Mouse (Mus musculus) midbrain, postnatal 0 days (tissue): ENCODE data around the gene Il11ra2. TPM values are rescaled to one million over a fixed set of nuclear protein-coding genes. Genes with fewer than 3 reads are reported as not detected.
"Not testable (repeated sequence)": the region's sequence is repeated elsewhere in the genome, so short reads cannot be mapped to it uniquely, and the experiment has no call there.

Experiments used
- ATAC-seq: fragments of 200-750 bp; cut with Nextera tagmentation; 2 replicates; pipeline ENCODE4 v1.8.0; 2017; ENCODE audit warnings: moderate number of reproducible peaks, mild to moderate bottlenecking, moderate TSS enrichment, moderate library complexity; ENCODE audit not compliant: low FRiP score
- DNase-seq: peaks from one replicate; pipeline ENCODE4 v3.0.0-alpha.2; 2015; ENCODE audit warnings: low spot score
- H3K27ac ChIP-seq: fragments of 300-500 bp; sonication (generic); 2 replicates; pipeline ENCODE4 v1.5.1; 2014; ENCODE audit warnings: low read depth, mild to moderate bottlenecking, low read length, mixed read lengths
- H3K27me3 ChIP-seq: fragments of 300-500 bp; sonication (generic); 2 replicates; pipeline ENCODE4 v1.6.1; 2014; ENCODE audit warnings: low read length, control low read depth, mixed read lengths; ENCODE audit not compliant: insufficient read depth
- H3K36me3 ChIP-seq: fragments of 300-500 bp; sonication (generic); 2 replicates; pipeline ENCODE4 v1.6.1; 2014; ENCODE audit warnings: low read length, control low read depth, mixed read lengths; ENCODE audit not compliant: insufficient read depth
- H3K4me1 ChIP-seq: fragments of 300-500 bp; sonication (generic); 2 replicates; pipeline ENCODE4 v1.6.1; 2014; ENCODE audit warnings: mild to moderate bottlenecking, control low read depth, antibody characterized with exemption, low read length, mixed read lengths; ENCODE audit not compliant: insufficient read depth
- H3K4me2 ChIP-seq: fragments of 300-500 bp; sonication (generic); 2 replicates; pipeline ENCODE4 v1.6.1; 2014; ENCODE audit warnings: low read depth, mild to moderate bottlenecking, low read length, mixed read lengths; ENCODE audit not compliant: poor library complexity, severe bottlenecking
- H3K4me3 ChIP-seq: fragments of 300-500 bp; sonication (generic); 2 replicates; pipeline ENCODE4 v1.5.1; 2014; ENCODE audit warnings: low read depth, mild to moderate bottlenecking, low read length, moderate library complexity
- H3K9ac ChIP-seq: fragments of 300-500 bp; sonication (generic); replicated peaks from 2 replicates; pipeline ENCODE4 v1.6.1; 2014; ENCODE audit warnings: mild to moderate bottlenecking, low read length, moderate library complexity, mixed read lengths; ENCODE audit not compliant: poor library complexity, severe bottlenecking
- H3K9me3 ChIP-seq: fragments of 300-500 bp; sonication (generic); 2 replicates; pipeline ENCODE4 v1.6.1; 2016; ENCODE audit warnings: low read length, control low read depth
- WGBS: fragments of 180-500 bp; shearing (Covaris S2); extraction: QIAGEN DNeasy Blood & Tissue Kit; methylation state at CpG from one replicate; pipeline ENCODE4 v1.1.7; 2014; 5-methylcytosine and 5-hydroxymethylcytosine counted together
- polyA plus RNA-seq: library from polyadenylated mRNA; unstranded; fragments of >200 nt; fragmentation: Nextera tagmentation; extraction: Ambion mirVana; gene quantifications from 2 replicates; pipeline ENCODE4 v1.2.1, GENCODE M21; 2015
- total RNA-seq: library from RNA; depleted of rRNA; stranded (reverse); fragments of >200 nt; gene quantifications from 2 replicates; pipeline ENCODE4 v1.2.3, GENCODE M21; 2014; rRNA removed

Gene Il11ra2
- total and polyA plus RNA-seq, 2 experiments from 2014 or later = 0.27 TPM; not detected in 1

DNA sequence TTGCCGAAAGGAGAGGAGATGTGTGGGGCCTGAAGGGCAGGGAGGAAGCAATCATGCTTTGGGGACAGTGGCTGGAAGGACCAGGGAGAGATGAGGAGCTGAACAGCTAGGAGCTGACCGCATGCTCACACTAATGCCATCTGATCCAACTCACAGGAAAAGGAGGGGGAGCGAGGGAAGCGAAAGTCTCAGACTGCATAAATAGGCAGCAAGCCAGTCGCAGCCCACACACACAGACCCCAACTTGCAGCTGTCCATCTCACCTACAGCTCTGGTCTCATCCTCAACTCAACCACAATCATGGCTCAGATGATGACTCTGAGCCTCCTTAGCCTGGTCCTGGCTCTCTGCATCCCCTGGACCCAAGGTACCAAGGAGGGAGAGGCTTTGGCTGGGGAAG lies 49.8 kb downstream of the Il11ra2 start, which contains the start of gene Gm10591:
Gm10591 (plus strand) TSS at position 301 of the 400 bp plus-strand sequence.
- H3K9ac ChIP-seq, H3K4me2 ChIP-seq, ATAC-seq, H3K27me3 ChIP-seq, H3K4me1 ChIP-seq, H3K4me3 ChIP-seq, DNase-seq, H3K9me3 ChIP-seq, H3K27ac ChIP-seq, H3K36me3 ChIP-seq: not testable (repeated sequence)
- WGBS = no CpG with 5 or more reads among the region's 5 CpGs

Other genes starting within 250 kb of the Il11ra2 start
- not detected in 2 replicates for gene Gm21586, start 222.5 kb downstream of the Il11ra2 start, total RNA-seq
- not detected in 2 replicates for gene Gm21586, start 222.5 kb downstream of the Il11ra2 start, polyA plus RNA-seq
- 0.38 and 1.6 TPM in 2 replicates for gene Gm2163, start 195.1 kb downstream of the Il11ra2 start, total RNA-seq
- 0.11 and 0.22 TPM in 2 replicates for gene Gm2163, start 195.1 kb downstream of the Il11ra2 start, polyA plus RNA-seq
- 0.11 and 0.85 TPM in 2 replicates for gene Fam205a2, start 133.7 kb downstream of the Il11ra2 start, total RNA-seq
- not detected in 2 replicates for gene Fam205a2, start 133.7 kb downstream of the Il11ra2 start, polyA plus RNA-seq
- 1.3 TPM in 1 of 2 replicates, not detected in the other for gene Gm10591, start 49.7 kb downstream of the Il11ra2 start, total RNA-seq
- gene Gm10591, start 49.7 kb downstream of the Il11ra2 start, polyA plus RNA-seq = not detected in 2 replicates
- gene Gm2564, start 32.2 kb downstream of the Il11ra2 start, total RNA-seq = not detected in 2 replicates
- 0.47 and 0.77 TPM in 2 replicates for gene Gm2564, start 32.2 kb downstream of the Il11ra2 start, polyA plus RNA-seq
- not detected in 2 replicates for gene Ccl27b, start 6.6 kb downstream of the Il11ra2 start, total RNA-seq
- 0.86 TPM in 1 of 2 replicates, not detected in the other for gene Ccl27b, start 6.6 kb downstream of the Il11ra2 start, polyA plus RNA-seq
- not detected in 2 replicates for gene 4930578G10Rik, start 73.7 kb upstream of the Il11ra2 start, total RNA-seq
- 0.36 TPM in 1 of 2 replicates, not detected in the other for gene 4930578G10Rik, start 73.7 kb upstream of the Il11ra2 start, polyA plus RNA-seq
- gene Ccl19, start 94.7 kb upstream of the Il11ra2 start, total RNA-seq = not detected in 2 replicates
- gene Ccl19, start 94.7 kb upstream of the Il11ra2 start, polyA plus RNA-seq = 0.26 and 0.32 TPM in 2 replicates
- gene Ccl21a, start 112.1 kb upstream of the Il11ra2 start, total RNA-seq = not detected in 2 replicates
- gene Ccl21a, start 112.1 kb upstream of the Il11ra2 start, polyA plus RNA-seq = 0.33 and 0.44 TPM in 2 replicates
- gene Fam205a1, start 192.0 kb upstream of the Il11ra2 start, total RNA-seq = not detected in 2 replicates
- gene Fam205a1, start 192.0 kb upstream of the Il11ra2 start, polyA plus RNA-seq = not detected in 2 replicates
- 0.09 and 0.16 TPM in 2 replicates for gene Gm12394, start 194.9 kb upstream of the Il11ra2 start, total RNA-seq
- 0.21 and 0.71 TPM in 2 replicates for gene Gm12394, start 194.9 kb upstream of the Il11ra2 start, polyA plus RNA-seq
- gene Fam205c, start 212.3 kb upstream of the Il11ra2 start, total RNA-seq = not detected in 2 replicates
- gene Fam205c, start 212.3 kb upstream of the Il11ra2 start, polyA plus RNA-seq = 2.1 and 4.4 TPM in 2 replicates